Mouse (Mus musculus) retina, postnatal 7 days (tissue): ENCODE results near the gene Snx32.

Experiments
- DNase-seq: peaks from one replicate; pipeline ENCODE4 v3.0.0-alpha.2; 2012; ENCODE audit warnings: low read depth, low spot score

Snx32 gene

GRCm38 (mm10) chr19:5483386-5484359 is 26.7 kb downstream of the Snx32 start:
- no peak for DNase-seq

GRCm38 (mm10) chr19:5481398-5481797 is 28.9 kb downstream of the Snx32 start:
- DNase-seq: no peak

- no peak for DNase-seq
Measured at GRCm38 (mm10) chr19:5480016-5480415, 30.3 kb downstream of the Snx32 start.

- no peak for DNase-seq
Measured at GRCm38 (mm10) chr19:5477668-5478300, 32.6 kb downstream of the Snx32 start.

- DNase-seq: no peak
Measured at GRCm38 (mm10) chr19:5477004-5477667, 33.2 kb downstream of the Snx32 start.

- no peak for DNase-seq
Measured at GRCm38 (mm10) chr19:5475069-5475714, 35.1 kb downstream of the Snx32 start.

GRCm38 (mm10) chr19:5474281-5475068 is 35.9 kb downstream of the Snx32 start:
- no peak for DNase-seq

GRCm38 (mm10) chr19:5473720-5474119 is 36.6 kb downstream of the Snx32 start, which contains the start of gene Efemp2:
Efemp2 (plus strand) TSS chr19:5473954.
- peak; percentile 47 for DNase-seq

- DNase-seq: no peak
Measured at GRCm38 (mm10) chr19:5472857-5473256, 37.5 kb downstream of the Snx32 start.

- no peak for DNase-seq
Measured at GRCm38 (mm10) chr19:5471846-5472245, 38.5 kb downstream of the Snx32 start.

GRCm38 (mm10) chr19:5468374-5468773 is 42.0 kb downstream of the Snx32 start, which contains the start of gene Ctsw:
Ctsw (minus strand) TSS chr19:5468507.
- DNase-seq: no peak

GRCm38 (mm10) chr19:5466916-5467500 is 43.3 kb downstream of the Snx32 start:
- DNase-seq: no peak

GRCm38 (mm10) chr19:5465037-5465436 is 45.3 kb downstream of the Snx32 start:
- no peak for DNase-seq

- DNase-seq: no peak
Measured at GRCm38 (mm10) chr19:5463791-5464562, 46.4 kb downstream of the Snx32 start.

- DNase-seq: no peak
Measured at GRCm38 (mm10) chr19:5463212-5463611, 47.1 kb downstream of the Snx32 start.

GRCm38 (mm10) chr19:5461411-5461810 is 48.9 kb downstream of the Snx32 start:
- DNase-seq: no peak

GRCm38 (mm10) chr19:5460465-5460911 is 49.9 kb downstream of the Snx32 start, which contains the start of gene Fibp:
Fibp (plus strand) TSS chr19:5460615.
- DNase-seq: peak; percentile 82

- no peak for DNase-seq
Measured at GRCm38 (mm10) chr19:5459896-5460295, 50.4 kb downstream of the Snx32 start.

GRCm38 (mm10) chr19:5459019-5459418 is 51.3 kb downstream of the Snx32 start:
- DNase-seq: no peak
